Mouse (Mus musculus): ENCODE measurements around the gene Tmem100. TPM values are rescaled to one million over a fixed set of nuclear protein-coding genes. Genes with fewer than 3 reads are reported as not detected.

The Tmem100 gene
- polyA plus RNA-seq, 1 experiment from 2014 or later: 5.9 TPM

DNA sequence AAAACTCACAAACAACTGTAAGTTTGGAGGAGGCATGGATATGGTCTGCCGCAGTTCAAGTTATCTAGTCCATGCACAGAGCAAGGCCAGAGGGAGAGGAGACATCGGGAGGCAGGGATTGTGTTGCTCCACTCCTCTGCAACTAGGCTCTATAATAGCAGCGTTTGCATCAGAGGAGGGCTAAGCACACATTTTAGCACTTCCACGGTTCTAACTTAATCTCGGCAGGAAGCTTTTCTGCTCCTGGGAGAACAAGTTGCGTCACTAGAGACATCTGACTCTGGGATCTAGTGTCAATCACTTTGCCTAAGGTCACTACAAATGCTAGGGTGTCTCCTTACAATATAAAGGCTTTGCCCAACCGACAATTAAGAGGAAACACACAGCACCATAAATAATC, 16.1 kb downstream of the Tmem100 start:
- Histone ChIP-seq H3K9me3 (replicated peaks) (no peaks in the 10 kb centered on the region), H3K4me3 (no peak overlapping the region), H3K27ac (replicated peaks) (no peak overlapping the region), H3K36me3 (no peaks in the 10 kb centered on the region), H3K27me3 (ENCODE audit: low read depth, poor library complexity, severe bottlenecking) (no peaks in the 10 kb centered on the region), H3K4me1 (no peaks in the 10 kb centered on the region)
- WGBS: 50% methylated on average over 7 of the region's 7 CpGs
- DNase-seq (ENCODE audit: low spot score): no peak

DNA sequence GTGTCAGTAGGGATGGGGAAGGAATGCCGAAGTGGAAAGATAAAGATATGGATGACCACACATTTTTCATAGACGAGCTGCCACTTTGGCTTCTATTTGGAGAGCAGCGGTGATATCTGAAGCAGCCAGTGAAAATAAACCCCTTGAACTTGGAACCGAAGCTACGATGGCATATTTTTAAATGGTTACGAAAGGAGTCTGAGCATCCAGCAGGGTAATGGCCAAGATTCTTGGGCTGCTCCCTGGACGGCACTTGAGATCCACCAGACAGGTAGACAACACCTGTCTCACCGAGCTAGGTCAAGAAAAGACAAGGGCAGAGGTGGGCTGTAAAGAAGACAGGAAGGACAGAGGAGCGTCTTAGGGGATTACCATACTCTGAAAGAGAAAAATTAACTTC, 17.1 kb downstream of the Tmem100 start:
- Histone ChIP-seq H3K36me3 (no peaks in the 10 kb centered on the region), H3K4me1 (no peaks in the 10 kb centered on the region), H3K27me3 (ENCODE audit: low read depth, poor library complexity, severe bottlenecking) (no peaks in the 10 kb centered on the region), H3K4me3 (no peak overlapping the region), H3K9me3 (replicated peaks) (no peaks in the 10 kb centered on the region), H3K27ac (replicated peaks) (no peak overlapping the region)
- no peak for DNase-seq (ENCODE audit: low spot score)
- 94% methylated on average over 9 of the region's 9 CpGs for WGBS

DNA sequence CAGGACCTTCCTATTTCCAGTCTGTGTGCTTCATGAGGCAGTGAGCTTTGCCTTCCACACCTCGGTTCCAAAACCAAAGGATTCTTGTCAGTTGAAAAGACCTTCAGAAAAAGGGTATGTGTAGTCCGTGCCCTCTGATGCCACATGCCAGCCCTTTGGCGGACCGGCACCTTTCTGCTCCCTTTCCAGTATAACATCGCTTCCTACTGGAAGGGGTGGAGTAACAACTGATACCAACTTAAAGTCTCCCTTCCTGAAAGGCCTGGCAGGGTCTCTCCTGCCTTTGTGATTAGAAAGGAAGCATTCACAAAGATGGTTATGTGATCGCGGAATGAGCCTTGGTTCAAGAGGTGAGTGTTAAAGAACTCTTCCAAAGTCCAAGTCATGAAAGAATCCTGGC, 19.9 kb downstream of the Tmem100 start:
- H3K4me1 ChIP-seq: no peaks in the 10 kb centered on the region

DNA sequence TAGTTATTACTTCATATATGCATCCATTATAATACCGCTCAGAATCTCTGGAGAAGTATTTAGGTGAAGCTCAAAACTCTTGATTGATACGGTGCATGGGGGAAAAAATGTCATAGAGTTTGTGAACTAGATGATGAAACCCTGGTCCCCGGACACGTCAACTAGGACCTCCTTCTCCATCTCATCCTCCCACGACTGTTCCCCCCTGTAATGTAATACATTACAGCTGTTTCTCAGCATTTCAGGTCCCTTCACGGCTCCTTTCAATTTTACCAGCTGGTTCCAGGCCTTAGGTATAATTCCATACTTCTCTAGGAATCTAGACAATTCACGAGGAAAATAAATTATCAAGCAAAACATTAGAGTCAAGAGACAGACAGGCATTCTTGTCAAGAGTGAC, 22.6 kb downstream of the Tmem100 start:
- DNase-seq (ENCODE audit: low spot score): no peak
- Histone ChIP-seq H3K4me3 (no peak overlapping the region), H3K4me1 (no peaks in the 10 kb centered on the region), H3K36me3 (no peaks in the 10 kb centered on the region), H3K27ac (replicated peaks) (no peak overlapping the region), H3K9me3 (replicated peaks) (no peaks in the 10 kb centered on the region), H3K27me3 (ENCODE audit: low read depth, poor library complexity, severe bottlenecking) (no peaks in the 10 kb centered on the region)
- WGBS: 89% methylated on average over 7 of the region's 7 CpGs

More for the DNA sequence above, 19.9 kb downstream of the Tmem100 start:
- H3K4me3 ChIP-seq: no peak overlapping the region
- DNase-seq (ENCODE audit: low spot score): no peak
- H3K27ac ChIP-seq (replicated peaks): no peak overlapping the region
- no peaks in the 10 kb centered on the region for H3K27me3 ChIP-seq (ENCODE audit: low read depth, poor library complexity, severe bottlenecking)
- no peaks in the 10 kb centered on the region for H3K36me3 ChIP-seq
- no peaks in the 10 kb centered on the region for H3K9me3 ChIP-seq (replicated peaks)
- WGBS: 90% methylated on average over 7 of the region's 7 CpGs

DNA sequence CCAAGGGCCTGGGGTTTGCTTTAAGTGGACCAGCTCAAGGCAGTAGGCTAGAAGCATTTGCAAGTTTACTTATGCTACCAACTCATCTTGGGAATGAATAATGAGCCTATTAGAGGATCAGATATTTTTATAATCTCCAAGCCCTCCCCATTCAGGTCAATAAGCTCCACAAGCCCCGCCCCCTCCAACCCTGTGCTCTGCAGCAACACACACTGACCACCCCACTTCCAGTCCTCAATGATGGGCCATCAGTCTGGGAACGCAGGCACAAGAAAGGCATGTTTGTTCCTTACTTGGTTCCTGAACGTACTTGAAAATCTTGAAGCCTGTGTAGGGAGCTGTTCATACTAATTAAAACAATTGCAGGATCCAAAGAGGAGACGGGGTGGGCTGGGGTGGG, 23.7 kb downstream of the Tmem100 start:
- no peaks in the 10 kb centered on the region for H3K36me3 ChIP-seq
- no peak overlapping the region for H3K27ac ChIP-seq (replicated peaks)
- H3K27me3 ChIP-seq (ENCODE audit: low read depth, poor library complexity, severe bottlenecking): no peaks in the 10 kb centered on the region
- no peaks in the 10 kb centered on the region for H3K9me3 ChIP-seq (replicated peaks)
- H3K4me3 ChIP-seq: no peak overlapping the region
- no peak for DNase-seq (ENCODE audit: low spot score)
- H3K4me1 ChIP-seq: no peaks in the 10 kb centered on the region
- 81% methylated on average over 4 of the region's 4 CpGs for WGBS

DNA sequence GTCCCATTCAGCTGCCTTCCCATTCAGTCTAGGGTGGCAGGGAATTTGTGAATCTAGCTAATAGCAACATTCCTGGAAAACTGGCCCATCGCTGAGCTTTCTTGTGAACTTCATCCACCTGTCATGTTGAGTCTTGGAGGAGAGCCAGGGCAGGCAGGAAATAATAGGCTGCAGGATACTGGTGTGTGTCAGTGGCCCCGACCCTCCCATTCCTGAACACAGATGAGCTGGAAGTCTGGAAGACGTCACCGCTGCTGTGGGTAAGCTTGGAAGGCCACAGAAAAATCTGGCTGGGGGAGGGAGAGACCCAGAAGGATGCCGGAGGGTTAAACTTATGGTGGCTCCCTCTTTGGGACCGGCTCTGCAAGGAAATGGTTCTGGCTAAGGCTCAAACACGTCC, 24.3 kb downstream of the Tmem100 start:
- WGBS: 75% methylated on average over 7 of the region's 7 CpGs
- Histone ChIP-seq H3K27me3 (ENCODE audit: low read depth, poor library complexity, severe bottlenecking) (no peaks in the 10 kb centered on the region), H3K27ac (replicated peaks) (no peak overlapping the region), H3K36me3 (no peaks in the 10 kb centered on the region), H3K4me3 (no peak overlapping the region), H3K9me3 (replicated peaks) (0 out of 2 replicates have a peak, but pooled peaks cover 3% of the 10 kb centered on the region), H3K4me1 (no peaks in the 10 kb centered on the region)
- no peak for DNase-seq (ENCODE audit: low spot score)

DNA sequence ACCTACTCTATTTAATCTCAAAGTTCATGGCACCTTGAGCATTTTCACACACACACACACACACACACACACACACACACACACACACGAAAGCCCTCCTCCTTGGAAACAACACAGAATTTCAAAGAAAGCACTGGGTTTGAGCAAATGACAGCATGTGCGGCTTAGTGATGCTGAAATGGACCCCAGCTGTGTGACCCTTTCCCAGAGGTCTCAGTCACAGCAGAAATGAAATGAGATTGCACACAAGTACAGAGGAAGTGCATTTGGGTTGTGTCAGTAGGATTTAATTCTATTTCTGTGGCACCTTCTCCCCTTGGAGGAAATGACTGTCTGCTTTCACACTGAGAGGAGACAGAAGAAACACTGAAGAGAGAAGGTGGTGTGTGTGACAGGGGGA, 26.9 kb downstream of the Tmem100 start:
- WGBS: 62% methylated on average over 2 of the region's 2 CpGs
- Histone ChIP-seq H3K9me3 (replicated peaks) (0 out of 2 replicates have a peak, but pooled peaks cover 4% of the 10 kb centered on the region), H3K36me3 (no peaks in the 10 kb centered on the region), H3K4me3 (no peak overlapping the region), H3K27me3 (ENCODE audit: low read depth, poor library complexity, severe bottlenecking) (no peaks in the 10 kb centered on the region), H3K27ac (replicated peaks) (no peak overlapping the region), H3K4me1 (no peaks in the 10 kb centered on the region)
- DNase-seq (ENCODE audit: low spot score): no peak

DNA sequence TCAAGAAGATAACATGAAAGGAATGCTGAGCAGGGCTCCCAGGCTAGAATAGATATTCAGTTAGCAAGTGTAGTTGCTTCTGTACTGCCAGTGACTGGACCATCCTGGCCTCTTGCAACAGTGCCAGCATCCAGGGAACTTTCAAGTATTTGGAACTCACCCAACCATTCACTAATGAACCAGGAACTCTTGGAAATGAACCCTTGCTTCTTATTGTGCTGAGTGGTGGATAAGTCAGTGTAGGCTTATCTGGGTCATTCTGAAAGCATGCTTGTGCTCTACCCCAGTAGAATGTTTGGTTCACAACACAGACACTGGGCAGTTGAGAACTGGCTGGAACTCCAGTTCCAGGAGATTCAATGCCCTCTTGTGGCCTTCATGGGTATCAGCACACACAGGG, 29.1 kb downstream of the Tmem100 start:
- H3K27ac ChIP-seq (replicated peaks): no peak overlapping the region
- no peaks in the 10 kb centered on the region for H3K4me1 ChIP-seq
- H3K9me3 ChIP-seq (replicated peaks): 0 out of 2 replicates have a peak, but pooled peaks cover 4% of the 10 kb centered on the region
- no peak for DNase-seq (ENCODE audit: low spot score)
- H3K27me3 ChIP-seq (ENCODE audit: low read depth, poor library complexity, severe bottlenecking): no peaks in the 10 kb centered on the region
- H3K4me3 ChIP-seq: no peak overlapping the region
- no peaks in the 10 kb centered on the region for H3K36me3 ChIP-seq

DNA sequence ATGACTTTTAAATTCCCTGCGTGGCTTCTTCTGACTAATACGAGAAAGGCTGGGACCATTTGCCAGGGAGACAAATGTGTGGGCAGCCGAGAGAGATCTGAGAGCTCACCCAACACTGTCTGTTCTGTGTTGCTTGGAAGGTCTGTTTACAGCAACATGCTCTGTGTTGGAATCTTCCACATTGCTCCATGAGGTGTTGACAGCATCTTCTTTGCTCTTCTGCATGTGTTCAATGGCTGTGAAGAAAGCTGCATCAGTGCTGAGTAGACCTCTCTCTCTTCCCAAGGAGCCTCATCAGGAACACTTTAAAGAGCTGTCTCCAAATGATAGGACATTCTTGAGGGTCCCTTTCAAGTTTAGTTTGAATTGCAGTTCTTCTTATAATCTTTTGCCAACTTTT, 32.5 kb downstream of the Tmem100 start:
- H3K36me3 ChIP-seq: no peaks in the 10 kb centered on the region
- 0 out of 2 replicates have a peak, but pooled peaks cover 4% of the 10 kb centered on the region for H3K9me3 ChIP-seq (replicated peaks)
- H3K27ac ChIP-seq (replicated peaks): no peak overlapping the region
- H3K27me3 ChIP-seq (ENCODE audit: low read depth, poor library complexity, severe bottlenecking): no peaks in the 10 kb centered on the region
- 89% methylated on average over 3 of the region's 3 CpGs for WGBS
- H3K4me1 ChIP-seq: no peaks in the 10 kb centered on the region
- no peak overlapping the region for H3K4me3 ChIP-seq
- no peak for DNase-seq (ENCODE audit: low spot score)

DNA sequence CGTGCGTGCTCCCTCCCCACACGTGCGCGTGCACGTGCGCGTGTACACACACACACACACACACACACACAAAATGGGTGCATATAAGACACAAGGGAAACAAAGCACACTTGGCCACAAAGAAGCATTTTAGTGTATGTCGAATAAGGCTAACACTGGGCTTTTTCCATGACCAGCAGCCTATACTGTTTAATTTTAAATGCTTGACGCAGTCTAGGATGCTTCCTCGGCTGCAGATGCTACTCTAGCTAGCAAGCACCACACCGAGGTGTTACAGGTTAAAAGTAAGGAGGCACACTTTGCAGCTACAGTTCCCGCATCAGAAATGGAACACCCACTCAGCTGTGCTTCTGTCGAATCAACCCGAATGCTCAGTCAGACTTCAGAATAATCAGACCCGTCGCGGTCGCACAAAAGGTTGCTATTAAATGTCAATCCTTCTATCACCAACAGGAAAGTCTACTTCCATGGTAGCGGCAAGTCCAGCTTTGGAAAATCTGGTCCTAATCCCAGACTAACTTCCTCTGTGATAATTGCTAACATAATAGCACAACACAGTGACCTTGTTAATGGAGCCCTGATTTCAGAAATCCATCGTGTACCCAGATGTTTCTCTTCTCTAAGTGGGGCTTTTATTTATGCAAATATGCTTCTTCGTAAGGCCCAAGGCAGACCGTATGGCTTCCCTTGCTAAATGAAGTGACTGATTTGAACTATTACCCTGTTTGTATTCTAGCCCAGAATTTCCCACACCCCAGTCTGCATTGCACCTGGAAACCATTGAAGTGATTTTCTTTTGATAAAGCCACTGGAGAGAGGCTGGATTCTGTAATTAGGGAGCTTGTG, 36.5 kb downstream of the Tmem100 start:
- Histone ChIP-seq H3K4me1 (peaks cover under 1% of the 10 kb centered on the region; the same call in 1 of the 2 replicates), H3K27me3 (ENCODE audit: low read depth, poor library complexity, severe bottlenecking) (no peaks in the 10 kb centered on the region), H3K27ac (replicated peaks) (no peak overlapping the region), H3K9me3 (replicated peaks) (no peaks in the 10 kb centered on the region), H3K4me3 (no peak overlapping the region), H3K36me3 (no peaks in the 10 kb centered on the region)
- DNase-seq (ENCODE audit: low spot score): no peak
- 91% methylated on average over 23 of the region's 23 CpGs for WGBS

DNA sequence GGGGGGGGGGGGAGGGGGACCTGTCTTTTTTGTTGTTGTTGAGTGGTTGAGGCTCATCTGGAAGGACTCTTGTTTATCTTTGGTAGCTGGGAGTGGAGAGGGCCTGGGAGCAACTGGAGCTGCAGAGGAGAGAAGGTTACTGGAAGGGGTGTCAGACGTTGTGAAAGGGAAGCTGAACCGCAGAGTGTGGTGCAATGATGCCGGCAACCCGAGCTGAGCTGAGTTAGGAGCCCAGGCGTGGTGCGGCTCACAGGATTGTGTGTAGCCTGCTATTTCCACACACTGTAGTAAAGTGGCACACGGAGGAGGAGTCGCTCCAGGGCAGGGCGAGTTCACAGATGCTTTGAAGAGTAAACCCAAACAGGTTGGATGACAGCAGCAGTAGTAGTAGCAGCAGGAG, 41.6 kb downstream of the Tmem100 start:
- Histone ChIP-seq H3K4me1 (peaks cover 4% of the 10 kb centered on the region; the same call in 1 of the 2 replicates), H3K27me3 (ENCODE audit: low read depth, poor library complexity, severe bottlenecking) (no peaks in the 10 kb centered on the region), H3K27ac (replicated peaks) (no peak overlapping the region), H3K36me3 (no peaks in the 10 kb centered on the region), H3K4me3 (no peak overlapping the region), H3K9me3 (replicated peaks) (no peaks in the 10 kb centered on the region)
- WGBS: 62% methylated on average over 9 of the region's 9 CpGs
- no peak for DNase-seq (ENCODE audit: low spot score)

DNA sequence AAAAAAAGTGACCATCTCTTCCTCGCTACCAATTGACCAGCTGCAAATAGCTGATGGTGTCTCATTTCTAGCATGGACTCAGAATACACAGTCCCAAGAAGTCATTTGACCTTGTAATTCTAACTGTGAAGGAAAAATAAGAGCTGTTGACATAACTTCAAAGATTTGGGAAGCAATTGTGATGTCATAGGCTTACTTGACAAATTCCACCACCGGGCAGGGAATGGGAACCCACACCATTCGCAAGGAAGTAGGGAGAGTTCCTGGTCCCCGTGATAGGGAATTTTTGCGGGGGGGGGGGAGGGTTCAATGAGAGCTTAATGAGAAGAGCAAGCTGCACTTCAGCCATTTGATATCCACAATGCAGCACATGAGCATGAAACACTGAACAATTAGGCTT, 43.1 kb downstream of the Tmem100 start:
- Histone ChIP-seq H3K9me3 (replicated peaks) (no peaks in the 10 kb centered on the region), H3K27me3 (ENCODE audit: low read depth, poor library complexity, severe bottlenecking) (no peaks in the 10 kb centered on the region), H3K27ac (replicated peaks) (no peak overlapping the region), H3K36me3 (no peaks in the 10 kb centered on the region), H3K4me3 (no peak overlapping the region), H3K4me1 (peaks cover 4% of the 10 kb centered on the region; the same call in 1 of the 2 replicates)
- no peak for DNase-seq (ENCODE audit: low spot score)
- WGBS: 80% methylated on average over 5 of the region's 5 CpGs

DNA sequence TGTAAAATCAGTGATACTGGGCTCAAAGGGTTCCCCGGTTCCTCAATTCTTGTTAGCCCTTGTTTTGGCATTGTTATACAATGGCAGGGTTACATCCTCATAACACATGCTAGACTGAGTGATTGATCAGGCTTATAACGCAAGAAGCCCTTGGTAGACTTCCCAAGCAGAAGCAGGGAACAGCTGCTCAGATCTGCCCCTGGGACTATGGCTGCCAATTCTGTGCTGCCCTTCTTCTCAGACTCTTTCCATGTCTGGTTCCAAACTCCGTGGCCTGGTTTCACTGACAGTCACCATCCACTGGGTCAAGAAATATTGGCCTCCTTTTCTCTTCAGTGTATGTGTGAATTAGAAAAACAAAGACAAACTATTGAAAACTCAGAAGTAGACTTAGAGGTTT, 46.5 kb downstream of the Tmem100 start:
- 96% methylated on average over 3 of the region's 3 CpGs for WGBS
- H3K9me3 ChIP-seq (replicated peaks): no peaks in the 10 kb centered on the region

More for the DNA sequence above, 46.5 kb downstream of the Tmem100 start:
- H3K4me1 ChIP-seq: peaks cover 3% of the 10 kb centered on the region; the same call in 1 of the 2 replicates
- no peak overlapping the region for H3K4me3 ChIP-seq
- DNase-seq (ENCODE audit: low spot score): no peak
- no peak overlapping the region for H3K27ac ChIP-seq (replicated peaks)
- H3K27me3 ChIP-seq (ENCODE audit: low read depth, poor library complexity, severe bottlenecking): no peaks in the 10 kb centered on the region
- H3K36me3 ChIP-seq: no peaks in the 10 kb centered on the region

Measured in midbrain, embryonic 10.5 days (tissue).